Mouse (Mus musculus) heart, embryonic 16.5 days (tissue): ENCODE results near the gene Dcaf5. TPM values are rescaled to one million over a fixed set of nuclear protein-coding genes. Genes with fewer than 3 reads are reported as not detected.
A peak's percentile ranks its signal among the peaks of the same experiment; 100 is the strongest.

ENCODE experiments used
- ATAC-seq: fragments of 200-750 bp; cut with Nextera tagmentation; replicated peaks from 2 replicates; pipeline ENCODE4 v1.8.0; 2017; ENCODE audit warnings: moderate number of reproducible peaks; ENCODE audit not compliant: insufficient read depth, low FRiP score; ENCODE audit errors: extremely low read depth
- H3K27ac ChIP-seq: fragments of 300-500 bp; sonication (generic); 2 replicates; pipeline ENCODE4 v1.5.1; 2014; ENCODE audit warnings: mild to moderate bottlenecking, low read length, control low read depth, moderate library complexity
- H3K27me3 ChIP-seq: fragments of 300-500 bp; sonication (generic); 2 replicates; pipeline ENCODE4 v1.6.1; 2014; ENCODE audit warnings: low read length, mixed read lengths; ENCODE audit not compliant: control insufficient read depth, insufficient read depth
- H3K36me3 ChIP-seq: fragments of 300-500 bp; sonication (generic); 2 replicates; pipeline ENCODE4 v1.6.1; 2014; ENCODE audit not compliant: control insufficient read depth, insufficient read depth
- H3K4me1 ChIP-seq: fragments of 300-500 bp; sonication (generic); 2 replicates; pipeline ENCODE4 v1.6.1; 2014; ENCODE audit warnings: low read length, mixed read lengths; ENCODE audit not compliant: control insufficient read depth, insufficient read depth
- H3K4me2 ChIP-seq: fragments of 300-500 bp; sonication (generic); 2 replicates; pipeline ENCODE4 v1.6.1; 2014; ENCODE audit warnings: low read depth, mild to moderate bottlenecking, control low read depth, low read length
- H3K4me3 ChIP-seq: fragments of 300-500 bp; sonication (generic); 2 replicates; pipeline ENCODE4 v1.5.1; 2014; ENCODE audit warnings: mild to moderate bottlenecking, control low read depth, low read length
- H3K9ac ChIP-seq: fragments of 300-500 bp; sonication (generic); 2 replicates; pipeline ENCODE4 v1.6.1; 2014; ENCODE audit warnings: low read length, control low read depth
- H3K9me3 ChIP-seq: fragments of 300-500 bp; sonication (generic); replicated peaks from 2 replicates; pipeline ENCODE4 v1.6.1; 2016; ENCODE audit warnings: low read length; ENCODE audit not compliant: control insufficient read depth
- WGBS: fragments of 180-500 bp; shearing (Covaris S2); extraction: QIAGEN DNeasy Blood & Tissue Kit; methylation state at CpG from one replicate; pipeline ENCODE4 v1.1.7; 2014; 5-methylcytosine and 5-hydroxymethylcytosine counted together
- microRNA-seq: library from miRNA; unstranded; fragments of <30 nt; microRNA quantifications from one replicate; pipeline ENCODE4, GENCODE M21; 2017
- polyA plus RNA-seq: library from polyadenylated mRNA; unstranded; fragments of >200 nt; fragmentation: Nextera tagmentation; extraction: Ambion mirVana; gene quantifications from 2 replicates; pipeline ENCODE4 v1.2.1, GENCODE M21; 2015

Gene Dcaf5
- polyA plus RNA-seq, 1 experiment from 2014 or later = 9.6 TPM

GRCm38 (mm10) chr12:80290964-80291363 is 145.4 kb downstream of the Dcaf5 start:
- Histone ChIP-seq H3K36me3 (no peaks in the 10 kb centered on the region), H3K27ac (no peak overlapping the region), H3K9me3 (no peaks in the 10 kb centered on the region), H3K4me2 (no peak overlapping the region), H3K27me3 (no peaks in the 10 kb centered on the region), H3K4me3 (no peak overlapping the region), H3K9ac (no peak overlapping the region), H3K4me1 (no peaks in the 10 kb centered on the region)
- peak; percentile 60; the same call in 1 of the 2 replicates for ATAC-seq
- 69% methylated on average over 8 of the region's 8 CpGs for WGBS

GRCm38 (mm10) chr12:80290483-80290882 is 145.9 kb downstream of the Dcaf5 start:
- 60% methylated on average over 4 of the region's 4 CpGs for WGBS
- Histone ChIP-seq H3K4me1 (no peaks in the 10 kb centered on the region), H3K27me3 (no peaks in the 10 kb centered on the region), H3K9ac (no peak overlapping the region), H3K9me3 (no peaks in the 10 kb centered on the region), H3K4me2 (no peak overlapping the region), H3K36me3 (no peaks in the 10 kb centered on the region), H3K27ac (no peak overlapping the region), H3K4me3 (no peak overlapping the region)
- no peak for ATAC-seq

- no peaks in the 10 kb centered on the region for H3K9me3 ChIP-seq
- no peak overlapping the region for H3K4me2 ChIP-seq
- no peaks in the 10 kb centered on the region for H3K27me3 ChIP-seq
- 71% methylated on average over 3 of the region's 3 CpGs for WGBS
- ATAC-seq = no peak
- H3K4me1 ChIP-seq = no peaks in the 10 kb centered on the region
- no peak overlapping the region for H3K4me3 ChIP-seq
- no peak overlapping the region for H3K9ac ChIP-seq
- no peak overlapping the region for H3K27ac ChIP-seq
- H3K36me3 ChIP-seq = no peaks in the 10 kb centered on the region
Observed at GRCm38 (mm10) chr12:80289722-80290121, 146.7 kb downstream of the Dcaf5 start.

DNA sequence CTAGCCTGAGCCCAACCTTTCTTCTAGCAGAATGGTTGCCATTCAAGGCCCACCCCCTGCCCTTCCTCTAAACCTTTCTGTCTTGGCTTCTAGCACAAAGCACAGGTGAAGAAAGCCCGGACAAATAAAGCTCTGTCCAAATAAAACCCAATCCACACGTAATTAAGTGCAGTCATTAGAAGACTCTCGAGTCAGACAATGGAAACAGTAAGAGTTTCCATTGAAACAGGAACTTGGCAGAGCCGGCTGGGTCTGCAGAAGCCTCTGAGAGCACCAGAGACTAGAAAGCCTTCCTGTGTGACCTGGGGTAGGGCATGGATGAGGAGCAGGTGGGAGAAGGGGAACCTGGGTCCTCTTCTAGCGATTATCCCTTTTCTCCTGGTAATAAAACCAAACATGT is 150.5 kb downstream of the Dcaf5 start:
- H3K4me2 ChIP-seq = no peak overlapping the region
- no peak for ATAC-seq
- H3K4me1 ChIP-seq = no peaks in the 10 kb centered on the region
- 55% methylated on average over 5 of the region's 5 CpGs for WGBS
- H3K9me3 ChIP-seq = no peaks in the 10 kb centered on the region
- H3K4me3 ChIP-seq = no peak overlapping the region
- no peak overlapping the region for H3K27ac ChIP-seq
- H3K36me3 ChIP-seq = no peaks in the 10 kb centered on the region
- no peak overlapping the region for H3K9ac ChIP-seq
- no peaks in the 10 kb centered on the region for H3K27me3 ChIP-seq

Small RNA genes within 50 kb of the gene (microRNA-seq; reads per million reads assigned to microRNA genes)
- gene Mir1843a = 67.2 reads per million, percentile 47 among the genes with 10 or more reads in this experiment

Other genes starting within 250 kb of the Dcaf5 start
- 31.0 and 33.1 TPM in 2 replicates for gene Actn1, start 176.2 kb downstream of the Dcaf5 start, polyA plus RNA-seq
- gene Exd2, start 26.5 kb upstream of the Dcaf5 start, polyA plus RNA-seq = 17.0 and 17.9 TPM in 2 replicates
- gene Galnt16, start 81.7 kb upstream of the Dcaf5 start, polyA plus RNA-seq = 6.0 and 6.6 TPM in 2 replicates
- gene Slc39a9, start 207.3 kb upstream of the Dcaf5 start, polyA plus RNA-seq = 17.5 and 17.6 TPM in 2 replicates
- 157 and 171 TPM in 2 replicates for gene Erh, start 207.7 kb upstream of the Dcaf5 start, polyA plus RNA-seq